Mouse (Mus musculus): Measurements from ENCODE around the gene Pnrc2. TPM values are rescaled to one million over a fixed set of nuclear protein-coding genes. Genes with fewer than 3 reads are reported as not detected.

Gene Pnrc2
- polyA plus RNA-seq, 1 experiment = 6.2 TPM

DNA sequence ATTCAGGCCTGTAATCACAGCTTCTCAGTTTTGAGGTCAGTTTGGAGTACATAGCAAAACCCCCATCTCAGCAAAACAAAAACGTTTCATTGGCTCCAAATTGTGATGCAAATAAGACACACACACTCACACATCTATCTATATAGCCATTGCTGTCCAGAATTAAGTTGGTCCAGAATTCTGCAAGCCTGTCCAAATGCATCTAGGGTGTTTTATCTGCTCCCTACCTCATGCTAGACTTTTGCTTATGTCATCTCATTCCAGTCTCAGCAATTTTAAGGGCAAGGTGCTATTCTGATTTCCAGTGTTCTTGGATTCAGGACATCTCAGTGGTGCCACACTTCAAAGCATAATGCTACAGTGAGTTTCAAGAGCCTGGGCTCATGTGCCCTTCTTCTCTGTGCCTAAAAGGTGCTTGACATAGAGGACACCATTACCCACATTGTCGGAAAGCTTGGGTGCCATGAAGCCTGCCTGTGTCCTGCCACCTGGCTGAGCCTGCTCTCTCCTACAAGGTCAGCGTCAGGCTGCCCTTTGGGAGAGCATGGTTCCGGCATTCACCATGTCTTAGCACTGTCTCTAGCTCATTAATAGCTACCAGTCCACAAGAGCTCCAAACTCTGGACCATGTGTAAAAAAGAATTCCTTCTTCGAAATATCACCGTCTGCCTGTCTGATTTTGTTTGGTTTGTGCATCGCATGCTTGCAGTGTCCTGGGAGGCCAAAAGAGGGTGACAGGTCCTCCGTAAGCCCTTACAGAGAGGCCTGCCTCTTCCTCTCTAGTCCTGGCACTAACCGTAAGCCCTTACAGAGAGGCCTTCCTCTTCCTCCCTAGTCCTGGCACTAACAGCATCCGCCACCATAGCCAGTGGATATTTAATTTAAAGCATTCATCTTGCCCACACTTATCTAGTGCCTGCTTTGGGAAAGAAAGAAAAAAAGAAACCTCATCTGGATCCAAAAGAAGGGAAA, 1.2 kb upstream of the Pnrc2 start:
- Histone ChIP-seq H3K4me1 (peaks cover 52% of the 10 kb centered on the region), H3K27me3 (replicated peaks) (no peaks in the 10 kb centered on the region), H3K9me3 (no peaks in the 10 kb centered on the region), H3K36me3 (replicated peaks; ENCODE audit: low read length) (peaks cover 28% of the 10 kb centered on the region), H3K4me3 (replicated peaks) (peak overlapping the region; percentile 96)
- no peak for TF ChIP-seq FLI1 (IDR thresholded peaks at IDR 0.05; ENCODE audit: low read length)
- no peak for TF ChIP-seq GATA1 (IDR thresholded peaks at IDR 0.05; ENCODE audit: borderline replicate concordance, low read length)

DNA sequence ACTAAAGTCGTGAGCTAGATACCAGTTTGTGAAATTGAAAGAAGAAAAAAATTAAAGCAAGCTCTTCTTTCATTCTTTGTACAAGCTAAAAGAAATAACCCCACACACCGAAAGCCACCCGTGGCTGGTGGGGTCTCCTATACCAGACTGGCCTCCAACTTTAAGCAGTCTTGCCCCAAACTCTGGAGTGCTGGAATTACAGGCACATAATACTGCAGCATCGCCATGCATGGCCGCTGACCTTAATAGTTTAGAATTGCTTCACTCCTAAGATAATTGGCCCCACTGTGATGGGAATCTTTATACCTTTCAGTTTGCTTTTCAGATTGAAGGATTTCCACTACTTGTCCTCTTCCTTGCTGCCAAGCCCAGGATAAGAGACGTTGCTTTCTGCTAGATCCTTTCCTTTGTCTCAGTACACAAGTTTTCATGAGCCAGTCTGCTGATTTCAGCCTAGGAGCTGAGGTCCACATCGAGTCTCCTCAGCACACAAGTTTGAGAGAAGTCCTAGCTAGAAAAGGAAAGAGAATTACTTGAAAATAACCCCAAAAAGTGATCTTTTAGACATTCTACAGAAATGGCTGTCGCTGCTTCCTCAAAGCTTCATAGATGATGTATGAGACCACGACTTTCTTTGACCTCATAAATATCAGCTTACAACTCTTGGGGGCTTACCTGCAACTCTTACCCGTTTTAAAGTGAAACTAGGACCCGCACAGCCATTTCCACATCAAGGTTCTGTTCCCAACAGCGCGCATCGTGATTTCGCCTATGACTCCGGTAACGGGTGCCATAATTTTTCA, 860 bp downstream of the Pnrc2 start:
- TF ChIP-seq GATA1 (IDR thresholded peaks at IDR 0.05; ENCODE audit: borderline replicate concordance, low read length) (no peak), FLI1 (IDR thresholded peaks at IDR 0.05; ENCODE audit: low read length) (no peak)
- no peaks in the 10 kb centered on the region for H3K27me3 ChIP-seq (replicated peaks)
- H3K4me3 ChIP-seq (replicated peaks) = peak overlapping the region; percentile 96
- peaks cover 63% of the 10 kb centered on the region for H3K4me1 ChIP-seq
- no peaks in the 10 kb centered on the region for H3K9me3 ChIP-seq
- H3K36me3 ChIP-seq (replicated peaks; ENCODE audit: low read length) = peaks cover 36% of the 10 kb centered on the region

GRCm38 (mm10) chr4:135872015-135872414, 1.6 kb downstream of the Pnrc2 start:
- no peaks in the 10 kb centered on the region for H3K9me3 ChIP-seq
- no peaks in the 10 kb centered on the region for H3K27me3 ChIP-seq (replicated peaks)
- TF ChIP-seq GATA1 (IDR thresholded peaks at IDR 0.05; ENCODE audit: borderline replicate concordance, low read length) = no peak
- H3K36me3 ChIP-seq (replicated peaks; ENCODE audit: low read length) = peaks cover 36% of the 10 kb centered on the region
- H3K4me1 ChIP-seq = peaks cover 59% of the 10 kb centered on the region
- H3K4me3 ChIP-seq (replicated peaks) = peak overlapping the region; percentile 96

DNA sequence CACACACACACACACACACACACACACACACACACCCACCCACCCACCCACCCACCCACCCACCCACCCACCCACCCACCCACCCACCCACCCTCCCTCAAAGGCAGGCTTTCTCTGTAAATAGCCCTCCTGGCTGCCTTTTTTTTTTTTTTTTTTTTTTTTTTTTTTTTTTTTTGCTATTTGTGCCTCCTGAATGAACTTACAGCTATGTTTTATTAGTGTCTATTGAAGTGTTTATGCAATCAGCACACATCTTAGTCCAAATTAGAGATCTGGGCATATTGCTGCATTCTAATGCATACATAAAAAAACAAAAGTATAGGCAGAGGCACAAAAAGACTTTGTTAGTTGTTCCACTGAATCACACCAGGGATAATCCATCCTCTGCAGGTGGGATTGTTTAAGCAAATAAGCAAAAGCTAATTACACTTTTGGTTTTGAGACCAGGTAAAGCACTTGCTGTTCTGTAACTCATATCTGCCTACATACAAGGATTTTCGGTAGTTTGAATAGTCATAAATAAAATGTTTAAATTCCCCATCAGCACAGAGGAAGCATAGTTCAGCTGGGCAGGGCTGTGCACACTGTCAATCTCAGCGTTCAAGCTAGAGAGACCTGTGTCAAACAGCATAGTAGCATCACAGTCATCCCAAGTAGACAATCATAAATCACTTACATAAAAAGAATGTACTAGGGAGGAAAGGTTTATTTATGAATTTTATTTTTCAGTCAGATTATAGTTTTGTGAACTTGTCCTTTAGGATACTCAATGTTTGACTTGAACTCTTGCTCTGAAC, 3.2 kb downstream of the Pnrc2 start:
- no peaks in the 10 kb centered on the region for H3K9me3 ChIP-seq
- H3K36me3 ChIP-seq (replicated peaks; ENCODE audit: low read length) = peaks cover 49% of the 10 kb centered on the region
- TF ChIP-seq GATA1 (IDR thresholded peaks at IDR 0.05; ENCODE audit: borderline replicate concordance, low read length) (no peak), FLI1 (IDR thresholded peaks at IDR 0.05; ENCODE audit: low read length) (no peak)
- peak overlapping the region; percentile 86 for H3K4me3 ChIP-seq (replicated peaks)
- no peaks in the 10 kb centered on the region for H3K27me3 ChIP-seq (replicated peaks)
- peaks cover 44% of the 10 kb centered on the region for H3K4me1 ChIP-seq

DNA sequence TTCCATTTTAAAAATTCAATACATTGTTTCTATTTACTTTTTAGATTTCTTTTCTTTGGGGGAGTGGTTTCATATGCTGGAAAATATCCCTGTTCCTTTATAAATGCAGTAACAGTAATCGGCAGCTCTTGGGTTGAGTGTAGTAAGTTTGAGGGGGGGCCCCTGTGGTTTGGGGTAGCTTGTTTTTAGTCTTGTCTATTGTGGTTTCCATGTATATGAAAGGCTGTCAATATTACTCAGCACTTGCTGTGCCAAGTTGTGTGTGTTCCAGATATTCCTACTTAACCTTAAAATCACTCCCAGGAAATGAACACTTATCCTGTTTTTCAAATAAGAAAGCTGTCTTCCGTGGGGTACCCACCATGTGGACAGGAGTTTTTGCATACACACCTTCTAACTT, 4.7 kb downstream of the Pnrc2 start:
- Histone ChIP-seq H3K4me3 (replicated peaks) (peak overlapping the region; percentile 18), H3K4me1 (peaks cover 30% of the 10 kb centered on the region), H3K27me3 (replicated peaks) (no peaks in the 10 kb centered on the region), H3K36me3 (replicated peaks; ENCODE audit: low read length) (peaks cover 49% of the 10 kb centered on the region), H3K9me3 (no peaks in the 10 kb centered on the region)
- no peak for TF ChIP-seq GATA1 (IDR thresholded peaks at IDR 0.05; ENCODE audit: borderline replicate concordance, low read length)
- no peak for TF ChIP-seq FLI1 (IDR thresholded peaks at IDR 0.05; ENCODE audit: low read length)

DNA sequence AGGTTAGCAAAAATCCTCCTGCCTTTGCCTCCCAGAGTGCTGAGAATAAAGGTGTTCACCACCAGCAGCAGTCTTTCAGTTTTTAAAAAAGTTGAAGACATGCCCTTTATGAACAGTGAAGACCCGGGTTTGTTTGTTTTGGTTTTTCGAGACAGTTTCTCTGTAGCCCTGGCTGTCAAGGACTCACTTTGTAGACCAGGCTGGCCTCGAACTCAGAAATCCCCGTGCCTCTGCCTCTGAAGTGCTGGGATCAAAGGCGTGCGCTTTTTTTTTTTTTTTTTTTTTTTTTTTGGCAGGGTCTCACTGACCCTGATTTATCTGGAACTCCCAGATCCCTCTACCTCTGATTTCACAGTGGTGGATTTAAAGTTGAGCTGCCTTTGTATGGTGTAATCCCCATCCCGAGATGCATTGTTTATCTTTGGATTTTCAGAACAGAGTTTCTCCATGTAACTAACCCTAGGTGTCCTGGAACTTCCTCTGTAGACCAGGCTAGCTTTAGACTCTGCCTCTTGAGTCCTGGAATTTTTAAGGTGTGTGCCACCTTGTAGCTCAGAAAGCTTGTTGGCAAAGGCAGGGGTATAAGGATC, 16.0 kb downstream of the Pnrc2 start:
- Histone ChIP-seq H3K4me3 (replicated peaks) (peak overlapping the region; percentile 100), H3K27me3 (replicated peaks) (peaks cover 14% of the 10 kb centered on the region), H3K9me3 (no peaks in the 10 kb centered on the region), H3K36me3 (replicated peaks; ENCODE audit: low read length) (peaks cover 21% of the 10 kb centered on the region), H3K4me1 (peaks cover 54% of the 10 kb centered on the region)
- TF ChIP-seq FLI1 (IDR thresholded peaks at IDR 0.05; ENCODE audit: low read length) (no peak), GATA1 (IDR thresholded peaks at IDR 0.05; ENCODE audit: borderline replicate concordance, low read length) (no peak)

DNA sequence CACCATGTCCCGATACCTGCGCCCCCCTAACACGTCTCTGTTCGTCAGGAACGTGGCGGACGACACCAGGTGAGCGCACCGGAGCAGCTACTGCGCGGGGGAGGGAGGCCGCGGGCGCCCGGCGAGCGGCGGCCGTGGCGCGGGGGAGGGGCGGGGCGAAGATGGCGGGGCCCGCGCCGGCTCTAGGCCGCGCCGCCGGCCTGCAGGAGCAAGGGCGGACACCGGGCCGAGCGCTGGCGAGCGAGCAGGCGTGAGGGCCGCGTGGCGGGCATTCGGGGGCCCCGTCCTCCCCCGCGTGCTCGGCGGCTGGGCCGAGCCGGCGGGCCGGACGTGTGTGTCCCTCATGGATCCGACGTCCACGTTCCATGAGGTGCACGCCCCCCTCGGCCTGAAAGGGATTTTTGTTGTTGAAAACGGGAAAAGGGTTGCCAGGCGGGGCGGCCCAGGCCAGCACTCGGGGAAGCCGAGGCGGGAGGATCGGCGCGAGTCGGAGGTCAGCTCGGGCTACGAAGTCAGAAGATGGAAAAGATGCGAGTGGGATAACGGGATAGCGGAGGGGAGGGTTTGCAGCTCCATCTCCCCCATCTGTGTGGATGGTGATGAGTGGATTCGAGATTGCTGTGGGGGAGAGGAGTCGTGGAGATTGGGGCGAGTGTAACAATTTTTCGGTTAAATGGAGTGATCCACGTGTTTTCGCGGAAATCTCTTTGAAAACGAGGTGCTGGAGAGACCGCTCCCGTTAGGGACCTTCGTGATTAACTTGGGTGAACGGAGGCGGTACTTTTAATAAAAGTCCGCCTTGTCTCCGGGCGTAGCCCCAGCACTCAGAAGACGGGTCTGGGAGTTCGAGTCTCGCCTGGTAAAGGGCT, 17.2 kb downstream of the Pnrc2 start:
- Histone ChIP-seq H3K4me1 (peaks cover 54% of the 10 kb centered on the region), H3K36me3 (replicated peaks; ENCODE audit: low read length) (peaks cover 12% of the 10 kb centered on the region), H3K4me3 (replicated peaks) (peak overlapping the region; percentile 100), H3K27me3 (replicated peaks) (peaks cover 25% of the 10 kb centered on the region), H3K9me3 (no peaks in the 10 kb centered on the region)
- TF ChIP-seq FLI1 (IDR thresholded peaks at IDR 0.05; ENCODE audit: low read length) = no peak
- no peak for TF ChIP-seq GATA1 (IDR thresholded peaks at IDR 0.05; ENCODE audit: borderline replicate concordance, low read length)

GRCm38 (mm10) chr4:135855536-135856222, 18.0 kb downstream of the Pnrc2 start, which contains the start of gene Srsf10:
Srsf10 (plus strand) TSS chr4:135855747.
- peaks cover 31% of the 10 kb centered on the region for H3K27me3 ChIP-seq (replicated peaks)
- H3K9me3 ChIP-seq = no peaks in the 10 kb centered on the region
- peaks cover 12% of the 10 kb centered on the region for H3K36me3 ChIP-seq (replicated peaks; ENCODE audit: low read length)
- H3K4me3 ChIP-seq (replicated peaks) = peak within 1 kb of the TSS; percentile 100
- peaks cover 55% of the 10 kb centered on the region for H3K4me1 ChIP-seq
- no peak for TF ChIP-seq GATA1 (IDR thresholded peaks at IDR 0.05; ENCODE audit: borderline replicate concordance, low read length)
- peak; percentile 23; the same call in 1 of the 2 replicates for TF ChIP-seq FLI1 (IDR thresholded peaks at IDR 0.05; ENCODE audit: low read length)
